Mouse (Mus musculus): ENCODE data around the gene Fgfrl1.
"Not testable (repeated sequence)": the region's sequence is repeated elsewhere in the genome, so short reads cannot be mapped to it uniquely, and the experiment has no call there.

Fgfrl1 gene

DNA sequence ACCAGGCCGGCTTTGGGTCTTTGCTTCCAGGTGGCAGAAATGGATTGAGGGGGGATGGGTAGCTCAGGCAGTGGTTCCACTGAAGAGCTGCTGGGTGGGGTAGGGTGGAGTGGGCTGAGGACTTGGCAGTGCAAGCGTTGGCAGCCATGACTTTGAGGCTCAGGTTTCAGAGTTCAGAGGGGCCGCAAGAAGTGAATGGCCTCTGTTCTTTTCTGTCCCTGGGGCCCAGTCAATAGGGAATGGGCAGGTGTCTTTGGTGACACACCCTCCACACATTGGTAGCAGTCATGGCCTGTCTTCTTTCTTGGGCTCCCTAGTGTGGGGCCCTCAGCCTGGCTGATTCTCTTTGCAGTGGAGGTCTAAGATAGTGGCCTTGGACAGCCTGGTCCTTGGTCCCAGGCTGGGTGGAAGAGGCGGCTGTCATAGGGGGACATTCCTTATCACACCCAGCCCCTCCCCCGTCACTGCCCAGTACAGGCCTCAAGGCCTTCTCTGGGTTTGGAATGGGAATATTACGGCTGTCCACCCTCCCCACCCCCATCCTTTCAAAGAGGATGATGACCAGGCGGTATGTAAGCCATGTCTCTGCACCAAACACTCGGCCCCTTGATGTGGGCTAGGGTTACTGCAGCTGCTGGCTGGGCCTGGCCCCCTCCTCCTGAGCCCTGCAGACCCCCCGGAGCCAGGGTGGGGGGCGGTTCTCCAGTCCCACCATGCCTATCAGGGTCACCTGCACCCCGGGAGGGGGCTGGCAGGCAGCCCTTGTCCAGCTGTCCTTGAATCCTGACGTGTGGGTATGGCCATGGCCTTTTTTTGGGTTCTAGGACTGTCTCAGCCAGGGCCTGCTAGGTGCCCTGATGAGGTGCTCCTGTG lies 11.8 kb downstream of the Fgfrl1 start:
- no peak for DNase-seq

- DNase-seq, result no peak
These were observed 15.6 kb downstream of the Fgfrl1 start for GRCm38 (mm10) chr5:108707758-108708157.

- DNase-seq, result no peak
These were observed 16.2 kb downstream of the Fgfrl1 start for GRCm38 (mm10) chr5:108708419-108708818.

- DNase-seq, result no peak
These were observed 17.0 kb downstream of the Fgfrl1 start for GRCm38 (mm10) chr5:108708981-108709731.

GRCm38 (mm10) chr5:108711968-108712367 lies 19.8 kb downstream of the Fgfrl1 start:
- DNase-seq, result no peak

DNA sequence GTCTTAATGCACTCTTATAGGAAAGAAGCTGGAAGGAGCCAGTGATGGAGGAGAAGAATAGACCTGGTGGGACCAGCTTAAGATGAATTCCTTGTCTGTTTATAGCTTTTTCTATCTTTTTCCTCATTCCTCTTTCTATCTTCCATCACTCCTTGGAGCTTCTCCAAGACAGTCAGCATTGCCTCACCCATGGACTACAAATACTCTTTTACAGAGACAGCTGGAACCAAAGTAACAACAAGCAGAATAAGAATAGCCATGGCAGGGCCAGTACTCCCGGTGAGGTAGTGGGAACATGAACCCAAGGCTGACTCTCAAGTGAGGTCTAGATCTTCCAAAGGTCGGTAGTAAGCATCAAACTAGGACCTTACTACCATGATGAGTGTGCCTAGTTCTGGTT lies 20.9 kb downstream of the Fgfrl1 start:
- no peak for DNase-seq

DNA sequence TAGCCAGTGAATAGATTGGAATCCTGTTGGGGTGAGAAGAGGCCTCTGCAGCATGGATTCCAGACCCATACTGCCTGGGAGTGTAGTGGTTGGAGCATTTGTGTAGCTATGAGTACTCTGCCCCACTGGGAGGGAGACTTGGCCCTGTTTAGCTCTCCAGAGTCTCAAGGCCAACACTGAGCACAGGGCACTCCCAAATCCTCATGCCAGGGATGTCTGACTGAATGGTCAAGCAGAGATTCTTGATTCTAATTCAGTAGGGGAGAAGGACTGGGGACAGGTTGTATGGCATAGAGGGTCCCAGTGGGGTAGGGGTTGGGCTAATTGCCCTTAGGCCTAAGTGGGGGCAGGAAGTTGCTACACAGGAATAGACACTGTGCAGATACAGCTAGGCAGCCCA lies 21.5 kb downstream of the Fgfrl1 start:
- DNase-seq, result no peak

DNA sequence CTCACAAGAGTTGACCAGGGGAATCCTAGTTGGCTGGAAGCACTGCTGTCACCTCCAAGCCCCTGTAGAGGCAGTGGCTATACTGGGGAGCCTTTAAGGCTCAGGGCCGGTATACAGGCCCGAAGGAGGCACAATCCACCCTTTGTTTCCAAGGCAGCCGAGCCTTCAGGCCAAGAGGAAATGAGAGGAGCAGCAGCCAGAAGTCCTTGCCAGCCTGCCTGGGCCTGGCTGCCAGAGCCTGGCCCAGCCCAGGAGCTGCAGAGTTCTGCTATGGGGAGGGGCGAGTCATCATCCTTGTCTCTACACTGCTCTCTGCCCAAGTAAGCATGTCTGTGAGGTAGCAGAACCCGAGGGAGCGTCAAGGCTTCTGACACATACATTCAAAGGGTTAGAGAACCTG lies 22.0 kb downstream of the Fgfrl1 start:
- peak; percentile 24 to 25 for DNase-seq

GRCm38 (mm10) chr5:108715974-108716373 lies 23.8 kb downstream of the Fgfrl1 start:
- no peak for DNase-seq

GRCm38 (mm10) chr5:108718051-108718450 lies 25.9 kb downstream of the Fgfrl1 start:
- DNase-seq, result peak in 1 of 2 experiments; percentile 25

DNA sequence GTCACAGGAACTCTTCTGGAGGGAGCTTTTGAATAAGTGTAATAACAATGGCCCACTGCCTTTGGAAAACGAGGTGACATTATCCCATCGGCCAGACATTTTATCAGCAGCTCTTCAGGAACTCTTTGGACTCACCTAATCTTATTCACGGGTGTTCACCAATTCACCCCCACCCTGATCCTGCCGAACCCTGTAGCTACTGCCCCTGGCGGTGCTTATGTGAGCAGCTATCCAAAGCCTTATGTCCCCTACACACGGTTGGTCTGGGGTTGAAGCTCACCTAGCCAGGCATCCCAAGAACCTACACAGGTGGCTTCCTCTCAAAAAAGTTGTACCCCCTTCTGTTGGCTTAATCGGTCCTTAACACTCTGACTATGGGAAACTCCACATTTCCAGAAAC lies 27.6 kb downstream of the Fgfrl1 start:
- DNase-seq, result no peak

GRCm38 (mm10) chr5:108724006-108724405 lies 31.8 kb downstream of the Fgfrl1 start:
- DNase-seq, result no peak

GRCm38 (mm10) chr5:108726557-108727248 lies 34.5 kb downstream of the Fgfrl1 start:
- peak; percentile 68 to 73 for DNase-seq

- DNase-seq, result no peak
These were observed 35.2 kb downstream of the Fgfrl1 start for GRCm38 (mm10) chr5:108727425-108727824.

DNA sequence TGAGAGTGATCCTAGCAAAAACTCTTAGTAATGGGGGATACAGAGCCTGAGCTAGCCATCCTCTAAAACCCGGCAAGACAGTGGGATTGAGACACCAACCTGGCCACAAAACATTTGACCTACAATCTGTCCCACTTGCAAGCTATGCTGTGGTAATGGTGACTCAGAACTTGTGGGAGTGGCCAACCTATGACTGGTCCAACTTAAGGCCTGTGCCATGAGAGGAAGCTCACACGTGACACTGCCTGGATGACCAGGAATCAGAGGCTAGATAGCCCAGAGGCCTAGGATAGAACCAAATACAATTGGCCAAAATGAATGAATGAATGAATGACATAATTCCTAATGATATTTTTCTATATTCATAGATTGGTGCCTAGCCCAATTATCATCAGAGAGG lies 49.7 kb downstream of the Fgfrl1 start:
- DNase-seq, result no peak

- DNase-seq, result no peak
These were observed 50.4 kb downstream of the Fgfrl1 start for GRCm38 (mm10) chr5:108742596-108742995.

DNA sequence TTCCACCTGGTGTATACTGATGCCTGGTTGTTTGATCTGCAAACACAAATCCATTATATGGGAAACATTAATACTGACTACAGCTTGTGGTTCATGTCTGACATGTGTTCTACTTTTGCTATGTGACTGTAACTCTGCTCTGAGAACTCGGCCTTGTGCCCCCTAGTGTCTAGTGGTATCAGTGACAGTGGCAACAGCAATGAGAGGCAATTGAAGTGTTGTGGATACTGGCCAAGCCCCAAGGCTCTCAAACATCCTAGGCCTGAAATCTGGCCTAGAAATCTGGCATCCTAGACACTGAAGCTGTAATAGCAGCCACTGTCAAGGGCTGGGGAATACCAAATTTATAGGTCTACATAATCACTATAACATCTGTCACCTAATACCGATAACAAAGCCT lies 51.7 kb downstream of the Fgfrl1 start:
- peak in 1 of 2 experiments; percentile 8 for DNase-seq

GRCm38 (mm10) chr5:108744629-108745028 lies 52.4 kb downstream of the Fgfrl1 start:
- DNase-seq, result no peak

DNA sequence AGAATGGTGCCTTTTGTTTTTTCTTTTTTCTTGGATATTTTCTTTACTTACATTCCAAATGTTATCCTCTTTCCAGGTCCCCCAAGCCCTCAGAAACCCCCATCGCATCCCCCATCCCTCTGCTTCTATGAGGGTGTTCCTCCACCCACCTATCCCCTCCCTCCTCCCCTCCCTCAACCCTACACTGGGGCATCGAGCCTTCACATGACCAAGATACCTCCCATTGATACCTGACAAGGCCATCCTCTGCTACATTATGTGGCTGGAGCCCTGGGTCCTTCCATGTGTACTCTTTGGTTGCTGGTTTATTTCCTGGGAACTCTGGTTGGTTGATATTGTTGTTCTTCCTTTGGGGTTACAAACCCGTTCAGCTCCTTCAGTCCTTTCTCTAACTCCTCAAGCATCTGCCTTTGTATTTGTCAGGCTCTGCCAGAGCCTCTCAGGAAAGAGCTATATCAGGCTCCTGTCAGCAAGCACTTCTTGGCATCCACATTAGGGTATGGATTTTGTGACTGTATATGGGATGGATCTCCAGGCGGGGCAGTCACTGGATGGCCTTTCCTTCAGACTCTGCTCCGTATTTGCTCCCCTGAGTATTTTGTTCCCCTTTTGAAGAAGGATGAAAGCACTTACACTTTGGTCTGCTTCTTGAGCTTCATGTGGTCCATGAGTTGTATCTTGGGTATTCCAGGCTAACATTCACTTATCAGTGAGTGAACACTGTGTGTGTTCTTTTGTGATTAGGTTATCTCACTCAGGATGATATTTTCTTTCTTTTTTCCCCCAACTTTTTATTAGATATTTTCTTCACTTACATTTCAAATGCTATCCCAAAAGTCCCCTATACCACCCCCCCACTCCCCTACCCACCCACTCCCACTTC lies 58.4 kb downstream of the Fgfrl1 start:
- DNase-seq, result no peak

- not testable (repeated sequence) for DNase-seq
These were observed 59.1 kb downstream of the Fgfrl1 start for GRCm38 (mm10) chr5:108751258-108751657.

All from cerebellum, adult 18-20 months (tissue).